Mouse (Mus musculus) activated CD4-positive, CD25-positive, alpha-beta regulatory T cell, adult 4 months (primary cell): ENCODE data around the gene Gm8773. TPM values are rescaled to one million over a fixed set of nuclear protein-coding genes. Genes with fewer than 3 reads are reported as not detected.
A peak's percentile ranks its signal among the peaks of the same experiment; 100 is the strongest.

Experiments used
- ATAC-seq: one replicate; pipeline ENCODE4 v1.8.0; 2017
- polyA plus RNA-seq, 2 experiments: library from polyadenylated mRNA; unstranded; fragments of 100-300 nt; shearing (Covaris generic); gene quantifications; one replicate each; pipeline ENCODE4 v1.2.1; 2017

Gene Gm8773
- not detected for polyA plus RNA-seq

DNA sequence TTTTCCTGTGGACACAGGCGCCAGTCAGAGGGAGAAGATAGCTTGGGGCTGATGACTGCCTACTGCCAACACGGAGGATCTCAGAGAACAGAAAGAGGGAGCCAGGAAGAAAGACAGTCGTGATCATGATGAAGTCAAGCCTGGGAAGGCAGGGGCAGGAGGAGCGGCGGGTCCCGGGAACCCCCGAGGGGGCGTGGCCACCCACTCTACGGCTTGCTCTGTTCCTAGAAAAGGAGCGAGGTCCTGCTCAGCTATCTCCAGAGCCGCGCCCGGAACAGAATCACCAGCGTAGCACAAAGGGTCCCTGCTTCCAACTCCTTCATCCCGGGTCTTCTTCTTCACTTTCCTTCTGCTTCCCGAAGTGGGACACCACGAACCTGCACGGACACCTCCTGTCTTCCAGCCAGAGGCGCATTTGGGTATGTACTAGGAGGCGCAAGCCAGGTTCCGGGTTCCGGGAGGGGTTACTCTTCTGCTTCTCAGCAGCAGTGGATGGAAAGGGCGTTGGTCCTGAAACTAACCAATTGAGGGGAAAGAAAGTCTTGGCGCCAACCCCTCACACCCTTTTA, at the start of gene Gm8773:
Gm8773 (plus strand) TSS at position 51 of the 569 bp plus-strand sequence.
- ATAC-seq = no peak

DNA sequence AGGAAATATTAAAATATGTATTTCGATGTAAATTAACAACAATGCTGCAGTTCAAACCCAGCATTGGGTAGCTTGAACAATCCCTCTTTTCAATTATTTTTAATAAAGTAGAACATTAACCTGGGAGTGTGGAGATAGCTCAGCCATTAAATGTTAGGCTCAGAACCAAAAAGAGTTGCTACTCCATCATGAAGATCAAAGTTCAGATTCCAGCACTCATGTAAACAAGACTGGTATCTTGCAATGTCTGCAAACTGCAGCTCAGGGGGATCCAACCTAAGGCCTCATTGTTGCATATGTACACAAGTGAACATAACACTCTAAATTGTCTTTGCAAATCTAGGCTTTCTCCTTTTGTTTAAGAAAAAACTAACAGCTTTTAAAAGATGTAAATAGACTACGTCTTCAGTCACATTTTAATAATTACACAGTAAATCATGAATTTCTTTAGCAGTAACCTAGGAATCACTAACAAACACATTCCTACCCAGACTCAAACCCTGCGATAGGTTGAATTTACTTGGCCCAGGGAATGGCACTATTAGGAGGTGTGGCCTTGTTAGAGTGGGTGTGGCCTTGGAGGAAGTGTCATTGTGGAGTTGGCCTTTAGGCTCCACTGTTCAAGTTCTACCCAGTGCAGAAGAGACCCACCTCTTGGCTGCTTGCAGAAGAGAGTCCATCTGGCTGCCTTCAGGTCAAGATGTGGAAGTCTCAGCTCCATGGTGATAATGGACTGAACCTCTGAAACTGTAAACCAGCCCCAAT, 39.8 kb upstream of the Gm8773 start:
- ATAC-seq = no peak

DNA sequence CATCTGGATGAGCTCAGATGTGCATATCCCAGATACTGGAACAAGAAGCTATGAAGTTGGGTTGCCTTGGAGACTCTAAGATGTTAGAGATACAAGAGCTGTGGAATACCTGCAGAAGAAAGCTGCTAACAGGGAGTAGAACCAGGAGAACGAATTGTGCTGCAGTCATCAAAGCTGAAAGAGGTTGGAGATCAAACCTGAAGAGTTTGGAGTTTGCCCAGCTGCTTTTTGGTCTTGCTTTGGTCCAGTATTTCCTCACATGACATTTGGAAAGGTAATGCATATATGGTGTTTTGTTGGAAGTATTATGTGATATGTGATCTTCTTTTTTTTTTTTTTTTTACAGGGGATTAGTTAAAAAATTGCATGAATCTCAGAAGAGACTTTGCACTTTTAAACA, 37.5 kb upstream of the Gm8773 start:
- ATAC-seq = no peak

DNA sequence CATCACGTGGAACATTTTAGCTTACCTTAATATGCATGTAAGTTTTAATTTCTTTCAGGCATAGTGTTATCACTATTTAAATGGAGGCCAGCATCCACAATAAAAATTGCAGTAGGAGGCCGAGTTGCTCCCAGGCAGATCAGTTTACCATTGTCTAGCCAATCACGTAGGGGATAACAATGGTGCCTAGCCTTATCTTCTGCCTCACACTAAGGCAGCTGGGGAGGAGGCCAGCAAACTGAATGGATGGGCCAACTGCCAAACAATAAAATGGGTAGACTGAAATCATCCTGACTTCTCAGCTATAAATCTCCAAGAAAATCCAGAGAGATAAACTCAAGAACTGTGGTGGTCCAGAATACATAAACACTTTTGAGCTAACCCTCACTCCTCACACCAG, 33.8 kb upstream of the Gm8773 start:
- ATAC-seq = no peak

DNA sequence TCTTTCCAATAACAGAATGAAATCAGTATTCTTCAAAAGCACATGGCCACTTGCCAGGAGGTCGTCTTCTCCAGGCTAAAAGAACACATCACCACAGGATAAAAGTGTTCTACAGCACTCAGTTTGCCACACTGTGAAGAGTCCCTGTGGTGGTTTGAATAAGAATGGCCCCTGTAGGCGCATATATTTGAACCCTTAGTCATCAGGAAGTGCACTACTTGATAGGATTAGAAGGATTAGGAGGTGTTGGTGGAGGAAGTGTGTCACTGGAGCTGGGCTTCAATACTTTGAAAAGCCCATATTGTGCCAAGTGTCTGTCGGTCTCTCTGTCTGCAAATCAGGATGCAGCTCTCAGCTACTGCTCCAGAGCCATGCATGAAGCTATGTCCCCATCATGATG, 33.2 kb upstream of the Gm8773 start:
- no peak for ATAC-seq

DNA sequence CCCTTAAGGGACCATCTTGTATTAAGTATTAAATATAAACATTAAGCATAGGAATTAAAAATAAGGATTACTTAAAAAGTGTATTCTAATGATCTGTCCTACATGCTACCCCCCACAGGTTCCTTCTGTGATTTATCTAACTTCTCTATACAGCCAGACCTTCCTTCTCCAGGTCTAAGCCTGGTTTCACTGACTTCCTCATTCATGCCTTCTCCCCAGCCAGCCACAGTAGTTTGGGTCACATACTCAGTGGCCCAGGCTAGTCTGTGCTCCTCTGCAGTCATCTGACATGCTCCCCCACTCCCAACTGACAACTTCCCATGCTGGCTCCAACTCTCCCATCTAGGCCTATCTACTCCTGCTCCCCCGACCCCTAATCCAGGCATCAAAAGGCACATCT, 22.5 kb upstream of the Gm8773 start:
- no peak for ATAC-seq

DNA sequence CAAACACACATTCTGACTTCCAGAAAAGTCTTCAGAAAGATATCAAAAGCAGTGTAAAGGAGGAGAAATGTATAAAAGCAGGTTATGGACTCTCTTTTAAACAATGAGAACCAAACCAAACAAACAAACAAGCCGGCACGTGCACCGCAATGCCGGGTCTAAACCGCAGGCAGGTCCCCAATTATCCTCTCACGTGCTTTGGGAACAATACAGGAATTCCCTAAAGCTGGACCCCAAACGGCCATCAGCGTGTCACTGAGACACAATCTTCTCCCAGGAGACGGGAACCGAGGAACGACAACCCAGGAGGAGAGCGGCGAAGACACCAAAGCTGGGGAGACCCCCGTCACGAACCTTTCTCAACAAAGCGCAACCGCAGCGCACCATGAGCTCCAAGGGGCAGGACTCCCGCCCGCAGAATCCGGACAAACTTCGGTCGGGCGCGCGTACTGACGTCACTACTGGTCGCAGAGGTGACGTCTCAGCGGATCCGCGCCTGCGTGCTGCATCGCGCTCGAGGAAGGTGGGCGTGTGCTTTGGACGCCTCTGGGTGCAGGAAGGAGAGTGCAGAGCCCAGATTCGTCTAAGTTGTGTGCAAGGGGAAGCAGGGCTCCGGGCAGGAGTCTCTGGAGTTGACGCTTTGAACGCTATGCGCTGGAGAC, 14.4 kb upstream of the Gm8773 start, which contains the start of gene Gtpbp10:
Gtpbp10 (minus strand) TSS at position 460 of the 662 bp plus-strand sequence.
- ATAC-seq = peak; percentile 96

DNA sequence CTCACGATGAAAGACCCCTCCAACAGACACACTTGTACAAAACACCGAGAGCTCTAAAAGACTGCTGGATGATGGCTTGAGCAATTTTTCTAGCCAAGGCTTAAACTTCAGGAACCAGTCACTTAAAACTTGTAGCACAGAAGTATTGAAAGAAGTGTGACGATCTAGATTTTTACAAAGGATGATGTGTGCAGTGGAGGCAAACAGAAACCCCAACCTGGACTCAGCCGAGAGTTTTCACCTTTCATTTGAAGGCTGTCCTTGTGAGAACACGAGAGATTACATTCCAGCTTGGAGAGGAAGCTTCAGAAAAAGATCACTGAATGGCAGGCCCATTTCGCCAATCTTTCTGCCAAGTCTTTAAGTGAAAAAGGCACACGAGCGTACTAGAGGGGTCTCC, 13.8 kb upstream of the Gm8773 start:
- no peak for ATAC-seq

DNA sequence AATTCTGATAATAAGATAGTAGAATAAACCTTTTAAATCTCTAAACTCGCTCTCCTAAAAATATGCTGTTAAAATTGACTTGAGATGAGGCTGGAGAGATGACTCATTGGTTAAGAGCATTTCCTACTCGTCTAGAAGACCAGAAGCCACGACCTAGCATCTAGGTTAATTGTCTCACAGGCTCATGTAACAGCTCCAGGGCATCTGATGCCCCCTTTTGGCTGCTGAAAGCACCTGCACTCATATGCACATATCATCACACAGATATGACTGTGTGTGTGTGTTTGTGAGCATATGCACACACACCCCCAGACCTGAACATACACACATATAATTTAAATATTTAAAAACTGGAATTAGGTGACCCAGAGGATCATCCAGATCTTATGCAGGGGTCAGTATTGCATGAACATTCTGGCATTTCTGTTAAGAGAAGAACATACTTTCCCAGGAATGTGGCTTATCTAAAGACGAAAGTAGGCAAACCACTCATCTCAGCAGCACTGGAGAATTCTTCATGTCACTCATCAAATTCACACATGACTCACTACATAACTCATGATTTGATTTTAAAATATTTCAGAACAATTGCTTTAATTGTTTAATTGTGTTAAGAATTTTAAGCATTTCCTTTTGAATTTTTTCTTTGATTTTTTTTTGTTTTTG, 12.4 kb upstream of the Gm8773 start:
- no peak for ATAC-seq

DNA sequence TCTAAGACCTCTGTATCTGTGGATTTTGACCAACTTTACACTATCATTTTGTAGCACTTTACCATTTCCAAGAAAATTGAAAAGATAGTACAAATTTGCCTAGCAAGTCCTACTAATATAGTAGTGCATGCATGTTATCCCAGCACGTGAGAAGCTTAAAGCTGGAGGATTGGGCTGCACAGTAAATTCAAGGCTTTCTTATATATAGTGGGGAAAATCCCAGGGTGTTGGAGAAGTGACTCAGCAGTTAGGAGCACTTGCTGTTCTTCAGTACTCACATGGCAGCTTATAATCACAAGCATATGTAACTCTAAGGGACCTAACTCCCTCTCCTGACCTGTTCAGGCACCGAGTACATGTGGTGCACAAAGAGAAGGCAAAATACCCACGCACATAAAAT, 11.2 kb upstream of the Gm8773 start:
- no peak for ATAC-seq

DNA sequence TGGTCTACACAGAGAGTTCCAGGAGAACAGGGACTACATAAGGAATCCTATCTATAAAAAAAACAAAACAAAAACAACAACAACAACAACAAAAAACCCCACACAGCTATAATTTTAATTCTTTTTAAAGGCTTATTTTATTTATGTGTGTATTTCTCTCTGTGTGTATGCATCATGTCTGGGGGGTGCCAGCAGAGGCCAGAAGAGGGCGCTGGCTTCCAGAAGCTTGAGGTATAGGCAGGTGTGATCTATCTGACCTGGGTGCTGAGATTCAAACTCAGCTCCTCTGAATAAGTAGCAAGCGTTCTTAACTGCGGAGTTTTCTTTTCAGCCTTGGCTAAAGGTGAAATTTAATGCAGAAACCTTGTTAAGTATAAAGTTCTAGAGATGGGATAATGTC, 14.1 kb downstream of the Gm8773 start:
- ATAC-seq = no peak

DNA sequence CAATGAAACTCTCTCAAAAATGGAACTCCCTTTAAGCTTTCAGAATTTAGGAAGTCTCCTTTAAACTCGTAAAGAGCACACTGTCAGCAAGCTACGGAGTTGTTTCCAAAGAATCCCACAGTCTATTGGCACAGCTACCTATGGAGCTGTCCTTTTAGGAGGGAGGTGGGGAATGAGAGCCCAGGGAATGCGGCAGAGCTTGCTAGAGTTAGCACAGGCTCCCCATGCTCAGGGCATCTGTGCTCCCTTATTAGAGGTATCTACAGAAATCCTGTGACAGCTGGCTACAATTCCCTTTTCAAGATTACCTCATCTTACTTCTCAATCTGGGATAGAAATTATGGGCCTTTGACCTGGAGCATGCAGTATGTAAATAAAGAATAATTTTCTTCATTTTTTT, 36.9 kb downstream of the Gm8773 start:
- no peak for ATAC-seq

DNA sequence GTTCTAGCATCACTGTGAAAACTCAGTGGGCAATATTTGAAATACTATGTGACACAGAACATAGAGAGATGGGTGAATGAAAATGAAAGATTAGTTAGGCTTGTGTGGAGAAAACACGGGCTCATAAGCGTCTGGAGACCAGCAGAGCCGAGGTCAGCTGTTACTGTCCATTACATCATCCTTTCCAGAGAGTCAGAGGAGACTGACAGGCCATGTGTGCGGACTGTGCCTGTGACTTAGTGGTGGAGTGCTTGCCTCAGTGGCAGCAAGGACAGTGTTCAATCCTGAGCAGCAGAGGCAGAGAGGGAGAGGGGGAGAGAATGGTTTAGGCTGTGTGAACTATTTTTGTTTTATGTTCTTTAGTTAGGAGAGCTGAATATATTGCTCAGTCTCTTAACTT, 44.7 kb downstream of the Gm8773 start:
- no peak for ATAC-seq

DNA sequence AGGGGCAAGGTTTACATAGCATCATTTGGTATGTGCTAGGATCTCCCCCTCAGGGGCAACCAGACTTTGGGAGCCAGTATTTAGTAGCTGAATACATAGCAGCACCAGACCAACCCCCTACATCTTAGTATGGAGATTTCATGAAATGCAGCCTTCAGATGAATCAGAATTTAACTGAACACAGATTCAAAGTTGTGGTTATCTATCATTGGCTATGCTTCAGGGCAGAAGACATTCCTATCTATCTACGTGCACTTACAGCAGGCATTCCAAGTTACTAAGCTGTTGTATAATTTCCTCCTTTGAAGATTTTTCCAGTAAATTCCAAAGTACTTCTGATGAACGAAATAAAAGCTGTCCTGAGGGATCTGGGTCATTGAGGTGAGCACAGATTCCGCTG, 51.9 kb downstream of the Gm8773 start:
- ATAC-seq = no peak

Other genes starting within 250 kb of the Gm8773 start
- under 1 TPM in 1 of 2 experiments, not detected in 1; 0.60 TPM for gene Cdk14, start 153.5 kb upstream of the Gm8773 start, polyA plus RNA-seq
- under 1 TPM in 1 of 2 experiments, not detected in 1; 0.77 TPM for gene 1700015F17Rik, start 94.7 kb upstream of the Gm8773 start, polyA plus RNA-seq
- 1 to 10 TPM; 2.7 to 4.5 TPM for gene Cldn12, start 58.8 kb upstream of the Gm8773 start, polyA plus RNA-seq
- gene Gtpbp10, start 14.3 kb upstream of the Gm8773 start, polyA plus RNA-seq = 10 to 100 TPM; 14.6 to 17.4 TPM
- not detected for gene Cfap69, start 90.4 kb downstream of the Gm8773 start, polyA plus RNA-seq
- gene Steap2, start 120.8 kb downstream of the Gm8773 start, polyA plus RNA-seq = under 1 TPM in 1 of 2 experiments, not detected in 1; 0.03 TPM
- gene Steap1, start 175.5 kb downstream of the Gm8773 start, polyA plus RNA-seq = not detected